Comparison of ENCODE assay signal across 11 mouse cellular contexts in the genomic region with DNA sequence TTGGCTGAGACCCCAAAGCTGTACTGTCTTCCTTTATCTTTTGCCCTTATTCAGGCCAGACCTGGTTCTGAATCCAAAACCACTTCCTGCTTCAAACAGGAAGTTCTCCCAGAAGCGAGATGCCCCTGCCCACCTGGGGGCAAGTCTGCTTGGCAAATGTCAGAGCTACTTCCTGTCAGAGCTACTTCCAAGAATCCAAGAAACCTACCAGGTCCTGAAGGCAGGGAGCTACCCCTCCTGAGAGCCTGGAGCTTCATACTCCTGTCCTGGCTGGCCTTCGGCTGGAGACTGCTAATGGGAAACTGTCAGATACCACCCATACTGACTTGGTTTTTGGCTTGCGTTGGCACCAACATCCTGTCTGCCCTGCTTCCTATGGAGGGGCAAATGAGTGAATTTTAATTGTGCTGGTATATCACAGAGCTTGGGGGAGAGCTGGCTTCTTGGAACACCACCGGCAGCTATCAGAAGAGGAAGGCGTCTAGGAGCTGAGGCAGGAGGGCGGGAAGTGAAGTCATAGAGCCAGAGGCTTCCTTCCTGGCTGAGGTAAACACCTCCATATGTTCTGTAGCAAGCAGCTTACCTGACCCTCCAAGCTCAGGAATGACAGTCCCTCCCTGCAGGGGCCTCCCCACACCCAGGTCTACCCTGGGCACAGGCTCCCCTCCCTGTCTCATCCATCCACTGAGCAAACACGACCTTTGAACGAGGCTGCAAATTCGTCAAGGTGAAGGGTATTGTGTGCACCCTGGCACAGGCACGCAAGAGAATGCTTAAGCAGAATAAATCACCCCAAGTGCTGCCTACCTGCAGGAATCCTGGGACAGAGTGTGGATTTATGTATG. TPM values are rescaled to one million over a fixed set of nuclear protein-coding genes. Genes with fewer than 3 reads are reported as not detected.
DNase-seq lines count a peak whose midpoint lies in the region; ATAC-seq and TF ChIP-seq lines count a peak whose summit lies in the region.
"Had no signal": no experiment of that assay in that cellular context is flagged by ENCODE, and none has a peak within 500 bp of the region (broad histone marks: within the 10 kb centered on the region; RNA-seq: fewer than 3 reads in every experiment).

No protein-coding gene starts in this region.

- H3K36me3 ChIP-seq in liver, adult 2 months (ENCODE audit: control insufficient read depth, insufficient read depth, low read length), result no peaks in the 10 kb centered on the region
- H3K36me3 ChIP-seq in liver, embryonic 12.5 days, result no peaks in the 10 kb centered on the region
- H3K36me3 ChIP-seq in midbrain, embryonic 13.5 days, result no peaks in the 10 kb centered on the region
- H3K36me3 ChIP-seq in midbrain, embryonic 10.5 days, result no peaks in the 10 kb centered on the region
- H3K36me3 ChIP-seq: hindbrain, embryonic 10.5 days had no signal

- no peaks in the 10 kb centered on the region for H3K27me3 ChIP-seq in cerebellum, adult 2 months (ENCODE audit: control insufficient read depth, insufficient read depth, low read length)
- no peaks in the 10 kb centered on the region for H3K27me3 ChIP-seq in liver, adult 2 months (ENCODE audit: control insufficient read depth, insufficient read depth, low read length)
- no peaks in the 10 kb centered on the region for H3K27me3 ChIP-seq in liver, embryonic 12.5 days (replicated peaks)
- 0 out of 2 replicates have a peak, but pooled peaks cover 3% of the 10 kb centered on the region for H3K27me3 ChIP-seq in midbrain, embryonic 13.5 days
- H3K27me3 ChIP-seq in midbrain, embryonic 10.5 days (ENCODE audit: low read depth, poor library complexity, severe bottlenecking), result peaks cover 7% of the 10 kb centered on the region; the same call in 1 of the 2 replicates

- H3K4me3 ChIP-seq in cerebellum, adult 2 months (replicated peaks; ENCODE audit: insufficient read depth, low read depth, low read length), result no peak overlapping the region
- no peak overlapping the region for H3K4me3 ChIP-seq in liver, adult 2 months (ENCODE audit: insufficient read depth, low read depth, low read length)
- H3K4me3 ChIP-seq in liver, embryonic 12.5 days, result no peak overlapping the region
- H3K4me3 ChIP-seq in midbrain, embryonic 13.5 days (replicated peaks), result no peak overlapping the region
- H3K4me3 ChIP-seq in midbrain, embryonic 10.5 days, result no peak overlapping the region
- H3K4me3 ChIP-seq: hindbrain, embryonic 10.5 days had no signal

- no peaks in the 10 kb centered on the region for H3K9me3 ChIP-seq in liver, embryonic 12.5 days (replicated peaks)
- H3K9me3 ChIP-seq in midbrain, embryonic 13.5 days, result no peaks in the 10 kb centered on the region
- H3K9me3 ChIP-seq in midbrain, embryonic 10.5 days (replicated peaks), result no peaks in the 10 kb centered on the region
- H3K9me3 ChIP-seq: hindbrain, embryonic 10.5 days had no signal

- H3K4me2 ChIP-seq in liver, embryonic 12.5 days, result no peak overlapping the region
- no peak overlapping the region for H3K4me2 ChIP-seq in midbrain, embryonic 13.5 days (replicated peaks)
- H3K4me2 ChIP-seq: midbrain, embryonic 11.5 days had no signal

- H3K79me2 ChIP-seq in liver, adult 2 months (ENCODE audit: control insufficient read depth, insufficient read depth, low read length), result no peaks in the 10 kb centered on the region

- H3K27ac ChIP-seq in cerebellum, adult 2 months (ENCODE audit: insufficient read depth, low read length), result no peak overlapping the region
- peak overlapping the region; percentile 57 for H3K27ac ChIP-seq in liver, adult 2 months (replicated peaks; ENCODE audit: insufficient read depth, low read depth, low read length)
- no peak overlapping the region for H3K27ac ChIP-seq in liver, embryonic 12.5 days
- H3K27ac ChIP-seq in midbrain, embryonic 13.5 days, result no peak overlapping the region
- H3K27ac ChIP-seq in midbrain, embryonic 10.5 days (replicated peaks), result no peak overlapping the region
- H3K27ac ChIP-seq: hindbrain, embryonic 10.5 days had no signal

- peak; percentile 31; the same call in 1 of the 2 replicates for ATAC-seq in liver, embryonic 12.5 days
- ATAC-seq in midbrain, embryonic 13.5 days, result no peak

- no peak overlapping the region for H3K9ac ChIP-seq in liver, adult 2 months (ENCODE audit: low read depth, low read length)
- no peak overlapping the region for H3K9ac ChIP-seq in liver, embryonic 12.5 days
- no peak overlapping the region for H3K9ac ChIP-seq in midbrain, embryonic 13.5 days (replicated peaks)

- H3K4me1 ChIP-seq in cerebellum, adult 2 months (ENCODE audit: control insufficient read depth, insufficient read depth, low read length), result peaks cover 42% of the 10 kb centered on the region
- peaks cover 21% of the 10 kb centered on the region for H3K4me1 ChIP-seq in liver, adult 2 months (ENCODE audit: control insufficient read depth, insufficient read depth, low read length)
- H3K4me1 ChIP-seq in liver, embryonic 12.5 days, result peaks cover 15% of the 10 kb centered on the region; the same call in 1 of the 2 replicates
- H3K4me1 ChIP-seq in midbrain, embryonic 13.5 days (replicated peaks), result peaks cover 6% of the 10 kb centered on the region
- peaks cover 20% of the 10 kb centered on the region for H3K4me1 ChIP-seq in midbrain, embryonic 10.5 days

- DNase-seq in cerebellum, adult 2 months, result peak; percentile 40 to 48
- no peak for DNase-seq in cerebellum, adult 18-20 months
- DNase-seq in liver, adult 2 months (ENCODE audit: extremely low read depth, low read depth, low spot score), result peak; percentile 79
- no peak for DNase-seq in liver
- peak; percentile 62 for DNase-seq in thymus, postnatal 4 days
- DNase-seq in midbrain, embryonic 10.5 days (ENCODE audit: low spot score), result no peak
- DNase-seq: cerebellum, postnatal 10 days had no signal

- 36% methylated on average over 10 of the region's 10 CpGs for WGBS in cerebellum, adult 2 months
- 43% methylated on average over 10 of the region's 10 CpGs for WGBS in liver, adult 2 months
- WGBS in liver, embryonic 12.5 days (ENCODE audit: insufficient replicate concordance), result 42% methylated on average over 10 of the region's 10 CpGs
- 81% methylated on average over 10 of the region's 10 CpGs for WGBS in midbrain, embryonic 13.5 days
- WGBS in midbrain, embryonic 10.5 days, result 79% methylated on average over 10 of the region's 10 CpGs

- no peak for TF ChIP-seq POLR2A in cerebellum, adult 2 months (IDR thresholded peaks at IDR 0.05; ENCODE audit: borderline replicate concordance, insufficient read depth, low read length)
- no peak for TF ChIP-seq POLR2A in liver, adult 2 months (IDR thresholded peaks at IDR 0.05; ENCODE audit: extremely low read depth, insufficient read depth, low read length)

- TF ChIP-seq CTCF in cerebellum, adult 2 months (IDR thresholded peaks at IDR 0.05; ENCODE audit: borderline replicate concordance, insufficient read depth, low read depth, low read length), result no peak
- TF ChIP-seq CTCF in liver, adult 2 months (IDR thresholded peaks at IDR 0.05; ENCODE audit: low read depth, low read length), result no peak

RNA-seq across cellular contexts. Expression of a gene that starts 17.1 kb away (rescaled TPM):
- 173 and 203 TPM in 2 replicates for polyA plus RNA-seq in cerebellum, adult 2 months (2012; rRNA removed)
- total RNA-seq in liver, adult 2 months (2014; rRNA removed), result 4.1 and 4.5 TPM in 2 replicates
- polyA plus RNA-seq in liver, adult 2 months (2012; rRNA removed), result 6.9 and 7.9 TPM in 2 replicates
- polyA plus RNA-seq in liver, embryonic 12.5 days (2016; fragmentation: Nextera tagmentation; extraction: Ambion mirVana), result 3.4 and 4.1 TPM in 2 replicates
- polyA plus RNA-seq in midbrain, embryonic 13.5 days (2015; fragmentation: Nextera tagmentation; extraction: Ambion mirVana), result 1.5 TPM in 2 replicates
- 0.78 and 1.3 TPM in 2 replicates for polyA plus RNA-seq in midbrain, embryonic 10.5 days (2016; fragmentation: Nextera tagmentation; extraction: Ambion mirVana)

RNA-seq across cellular contexts. Expression of a gene that starts 49.7 kb away (rescaled TPM):
- polyA plus RNA-seq in cerebellum, adult 2 months (2012; rRNA removed), result 17.1 and 20.4 TPM in 2 replicates
- 0.65 and 1.0 TPM in 2 replicates for total RNA-seq in liver, adult 2 months (2014; rRNA removed)
- 0.39 and 0.46 TPM in 2 replicates for polyA plus RNA-seq in liver, adult 2 months (2012; rRNA removed)
- 7.3 and 7.5 TPM in 2 replicates for polyA plus RNA-seq in liver, embryonic 12.5 days (2016; fragmentation: Nextera tagmentation; extraction: Ambion mirVana)
- polyA plus RNA-seq in midbrain, embryonic 13.5 days (2015; fragmentation: Nextera tagmentation; extraction: Ambion mirVana), result 18.9 and 19.8 TPM in 2 replicates
- polyA plus RNA-seq in midbrain, embryonic 10.5 days (2016; fragmentation: Nextera tagmentation; extraction: Ambion mirVana), result 12.9 and 14.6 TPM in 2 replicates

Comparison
In these comparisons a context has a peak if more than half of its experiments do, and no peak if none do; other contexts are left out.
1. DNase-seq: peak in cerebellum, adult 2 months (2 of 2), liver, adult 2 months (single experiment) and thymus, postnatal 4 days (single experiment); none in cerebellum, adult 18-20 months (0 of 2), liver (single experiment) and midbrain, embryonic 10.5 days (single experiment).
2. RNA of a gene that starts 17.1 kb away (polyA plus RNA-seq): 173 to 203 TPM in cerebellum, adult 2 months; 6.9 to 7.9 TPM in liver, adult 2 months, 3.4 to 4.1 TPM in liver, embryonic 12.5 days, 1.5 TPM in midbrain, embryonic 13.5 days and 0.78 to 1.3 TPM in midbrain, embryonic 10.5 days; every median in the first group is over 10 times any median in the second.